Mouse (Mus musculus): ENCODE measurements at regions not wholly inside any gene's neighbourhood (a gene's known extent, or its start where the extent isn't known, plus 50 kb on each side); places are given as distances from the start of the nearest gene placed in this dataset.

- no peak for DNase-seq (ENCODE audit: low spot score)
These were observed 60.9 kb upstream of the Etaa1 start for GRCm38 (mm10) chr11:18014610-18015009.

- no peak for DNase-seq (ENCODE audit: low spot score)
These were observed 58.4 kb upstream of the Etaa1 start for GRCm38 (mm10) chr11:18012085-18012484.

- DNase-seq (ENCODE audit: low spot score): no peak
These were observed 57.5 kb upstream of the Etaa1 start for GRCm38 (mm10) chr11:18011101-18011733.

GRCm38 (mm10) chr11:18008140-18008539, 54.5 kb upstream of the Etaa1 start:
- DNase-seq (ENCODE audit: low spot score): no peak
